Mouse (Mus musculus) testis, postnatal 14 days (tissue): ENCODE data around the gene Cxcl17.

Experiments used
- DNase-seq: peaks from one replicate; pipeline ENCODE4 v3.0.0; 2021; ENCODE audit warnings: low spot score

Gene Cxcl17

DNA sequence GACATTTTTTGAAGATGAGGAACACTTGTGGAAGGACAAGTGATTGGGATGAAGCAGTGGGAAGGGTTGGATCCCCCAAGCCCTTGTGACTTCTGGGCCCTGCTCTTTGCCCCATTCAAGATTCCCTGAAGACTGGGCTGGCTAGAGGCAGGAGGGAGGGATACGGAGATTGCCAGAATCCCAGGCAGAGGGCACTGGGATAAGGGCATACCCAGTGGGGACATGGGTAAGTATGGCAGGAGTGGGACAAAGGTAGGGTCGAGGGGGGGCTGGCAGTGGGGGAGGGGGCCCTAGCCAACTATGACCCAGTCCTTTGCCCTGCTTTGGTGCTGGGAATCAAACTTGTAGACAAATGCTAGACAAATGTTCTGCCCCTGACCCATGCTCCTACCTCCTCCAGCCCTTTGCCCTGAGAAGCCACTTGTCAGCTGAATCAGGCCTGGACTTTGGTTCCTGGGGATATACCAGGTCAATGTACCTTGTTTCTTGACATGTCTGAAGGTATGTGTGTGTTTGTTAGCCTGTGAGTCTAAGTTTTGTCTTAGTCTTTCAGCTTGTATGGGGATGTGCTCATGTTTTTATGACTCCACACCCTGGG is 20.7 kb downstream of the Cxcl17 start:
- DNase-seq, result no peak

DNA sequence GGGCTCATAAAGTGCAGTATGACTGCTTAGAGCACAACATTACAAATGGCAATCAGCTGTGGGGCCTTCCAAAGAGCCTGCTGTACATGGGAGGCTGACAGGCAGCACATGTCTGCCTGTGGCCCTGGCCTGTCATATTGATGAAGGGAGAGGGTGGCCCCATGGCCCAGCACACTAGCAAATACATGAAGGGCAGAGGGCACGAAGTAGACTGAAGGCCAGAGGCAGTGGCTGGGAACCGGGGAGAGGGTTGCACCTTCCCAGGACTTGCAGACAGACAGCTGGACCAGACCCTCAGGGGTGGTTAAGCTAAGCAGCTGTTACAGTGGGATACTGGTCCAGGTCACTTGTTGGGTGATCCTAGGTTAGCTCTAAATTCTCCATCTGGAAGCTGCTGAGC is 21.7 kb downstream of the Cxcl17 start:
- DNase-seq, result no peak

DNA sequence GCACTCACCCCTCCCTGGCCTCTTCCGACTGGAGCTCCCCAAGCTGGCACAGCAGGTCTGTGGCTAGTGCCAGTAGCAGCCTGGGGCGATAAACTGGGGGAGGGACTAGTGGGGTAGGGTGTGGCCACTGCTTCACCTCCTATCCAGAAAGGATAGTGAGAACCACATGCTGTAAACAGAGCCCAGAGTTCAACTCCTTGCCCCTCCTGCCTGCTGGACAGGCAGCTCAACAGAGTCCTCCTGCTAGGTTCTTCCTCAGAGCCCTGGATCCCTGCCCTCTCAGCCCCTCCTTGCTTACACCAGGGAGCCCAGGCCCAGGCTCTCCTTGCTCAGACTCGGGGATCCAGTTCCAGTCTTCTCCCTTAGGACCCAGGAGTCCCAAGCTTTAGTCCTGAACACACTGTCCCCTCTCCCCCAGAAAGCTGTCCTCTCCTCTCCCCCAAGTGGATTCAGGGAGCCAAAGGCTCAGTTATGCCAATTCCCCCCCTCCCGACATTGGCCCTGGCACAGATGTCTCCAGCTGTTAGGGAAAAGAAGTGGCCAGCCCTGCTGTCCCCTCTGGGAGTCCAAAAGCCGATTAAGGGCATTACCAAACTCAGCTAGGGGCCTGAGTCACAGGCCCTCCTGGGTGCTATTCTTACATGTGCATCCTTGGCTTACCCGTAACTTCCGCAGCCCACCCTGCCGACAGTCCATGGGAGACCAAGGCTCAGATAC is 22.5 kb downstream of the Cxcl17 start:
- peak; percentile 64 for DNase-seq

DNA sequence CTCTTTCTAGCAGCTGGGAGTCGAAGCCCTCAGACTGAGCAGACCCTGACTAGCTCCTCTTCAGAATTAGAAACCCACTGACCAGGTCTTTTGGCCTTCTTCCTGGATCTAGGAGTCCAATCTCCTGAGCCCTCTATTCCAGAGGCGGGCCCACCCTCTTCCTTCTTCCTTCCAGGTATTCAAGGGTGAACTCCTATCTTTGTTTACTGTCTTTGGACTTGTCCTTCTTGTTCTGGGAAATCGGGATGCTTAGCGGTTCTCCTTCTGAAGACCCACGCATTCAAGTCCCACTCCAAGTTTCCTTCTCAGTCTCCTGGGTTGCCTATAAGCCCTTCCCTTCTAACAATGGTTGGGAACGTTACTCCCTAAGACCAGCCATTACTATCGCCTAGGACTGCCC is 23.8 kb downstream of the Cxcl17 start:
- no peak for DNase-seq

DNA sequence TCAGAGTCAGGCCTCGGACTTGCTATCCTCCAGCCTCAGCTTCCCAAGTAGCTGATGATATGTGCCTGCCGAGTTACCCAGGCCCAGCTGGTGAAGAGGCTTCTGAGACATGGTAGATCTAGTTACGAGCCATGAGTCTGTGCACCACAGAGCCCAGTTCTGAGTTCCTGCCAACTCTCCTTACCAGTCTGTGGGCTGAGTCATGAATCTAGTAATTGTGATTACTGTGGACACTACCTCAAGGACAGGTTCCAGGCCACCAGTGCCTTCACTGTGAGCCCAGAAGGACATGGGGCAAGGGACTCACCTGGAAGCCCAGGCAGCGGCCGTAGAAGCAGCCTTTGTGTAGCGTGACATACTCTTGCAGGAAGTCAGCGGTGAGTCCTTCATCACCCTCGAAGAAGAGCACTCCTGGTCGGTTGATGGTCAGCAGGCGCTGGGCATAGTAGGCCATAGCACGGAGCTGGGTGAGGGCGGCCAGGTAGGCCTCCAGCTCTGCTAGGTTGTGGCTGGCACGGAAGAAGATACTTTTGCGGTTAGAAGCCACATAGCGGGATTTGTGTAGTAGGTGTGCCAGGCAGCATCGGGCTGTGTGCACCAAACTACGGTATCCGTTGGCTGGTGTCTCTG is 24.8 kb downstream of the Cxcl17 start:
- DNase-seq, result no peak

DNA sequence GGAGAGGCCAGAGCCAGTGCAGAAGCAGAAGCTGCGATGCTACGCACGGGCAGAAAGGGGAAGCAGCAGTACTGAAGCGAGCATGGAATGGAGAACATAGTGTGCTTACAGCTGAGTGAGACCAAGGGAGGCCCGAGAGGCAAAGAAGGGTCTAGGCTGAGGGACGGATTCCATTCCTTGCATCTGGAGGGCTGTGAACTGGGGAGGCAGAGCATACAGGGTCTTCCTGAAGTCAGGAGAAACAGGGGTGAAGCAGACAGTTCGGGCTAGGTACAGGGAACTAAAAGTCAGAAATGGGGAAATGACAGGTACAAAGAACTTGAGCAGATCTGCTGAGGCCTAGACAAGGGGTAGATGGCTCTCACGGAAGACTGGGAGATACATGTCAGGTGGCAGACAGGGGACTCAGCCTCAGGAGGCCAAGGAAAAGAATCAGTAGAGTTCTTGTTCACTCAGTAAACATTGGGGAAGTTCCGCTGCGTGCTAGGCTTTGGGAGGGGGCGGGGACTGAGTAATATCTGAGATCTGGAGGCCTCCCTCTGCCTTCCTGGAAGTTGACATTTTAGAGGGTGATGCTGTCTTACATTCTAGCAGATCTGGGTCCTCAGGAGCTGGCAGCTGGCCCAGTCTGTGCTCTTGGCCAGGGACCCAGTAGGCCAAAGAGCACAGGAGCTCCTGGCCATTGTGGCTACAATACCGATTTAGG is 26.7 kb downstream of the Cxcl17 start:
- DNase-seq, result peak; percentile 57

DNA sequence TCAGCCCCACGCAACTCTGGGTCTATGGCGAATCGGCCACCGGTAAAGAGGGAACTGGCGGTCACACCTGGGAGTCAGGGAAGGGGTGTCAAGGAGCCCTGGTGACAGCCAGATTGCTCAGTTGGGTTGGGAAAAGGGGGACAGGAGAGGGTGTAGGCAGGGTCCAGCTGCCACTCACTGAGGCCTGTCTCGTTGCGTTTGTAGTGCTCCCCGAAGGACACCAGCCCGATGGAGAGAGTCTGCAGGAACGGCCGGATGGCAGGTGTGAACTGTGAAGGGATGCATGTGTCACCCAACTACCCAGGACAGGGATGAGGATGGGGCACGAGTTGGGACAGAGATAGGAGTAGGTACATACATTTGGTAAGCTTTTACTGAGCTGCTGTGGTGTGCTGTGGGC is 27.4 kb downstream of the Cxcl17 start:
- DNase-seq, result no peak

DNA sequence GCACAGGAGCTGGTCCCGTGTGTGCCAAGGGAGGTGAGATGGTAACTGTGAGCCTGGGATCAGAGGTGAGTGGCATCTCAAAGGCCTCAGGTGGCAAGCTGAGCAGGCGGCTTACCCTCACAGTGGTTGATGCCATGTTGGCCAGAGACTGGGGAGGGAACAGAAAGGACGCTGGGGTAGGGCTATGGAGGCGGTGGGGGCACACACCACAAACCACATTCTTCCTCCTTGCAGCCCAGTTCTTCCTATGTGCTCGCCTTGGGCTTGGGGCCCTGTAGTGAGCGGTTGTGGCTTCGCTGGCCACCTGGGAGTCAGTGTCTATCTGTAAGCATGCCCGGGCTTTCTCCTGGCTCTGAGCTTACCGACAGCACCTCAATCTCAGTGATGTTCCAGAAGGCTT is 27.9 kb downstream of the Cxcl17 start:
- no peak for DNase-seq

DNA sequence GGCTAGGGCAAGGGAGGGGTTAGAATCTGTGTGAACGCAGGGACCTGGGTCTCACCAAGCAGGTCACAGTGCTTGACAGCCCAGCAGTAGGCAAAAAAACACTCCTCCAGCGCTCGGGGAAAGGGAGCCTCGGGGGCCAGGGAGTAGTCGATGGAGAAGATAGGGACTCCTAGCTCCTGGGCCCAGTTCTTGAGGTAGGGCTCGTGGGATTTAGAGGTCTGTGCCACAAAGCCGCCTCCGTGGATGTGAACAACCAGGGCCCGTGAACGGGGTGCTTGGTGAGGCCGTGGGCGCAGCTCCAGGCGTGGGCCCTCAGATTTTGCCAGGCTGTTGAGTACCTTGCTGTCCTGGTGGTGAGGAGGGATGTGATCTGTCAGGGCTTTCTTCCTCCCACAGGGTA is 28.4 kb downstream of the Cxcl17 start:
- DNase-seq, result no peak

DNA sequence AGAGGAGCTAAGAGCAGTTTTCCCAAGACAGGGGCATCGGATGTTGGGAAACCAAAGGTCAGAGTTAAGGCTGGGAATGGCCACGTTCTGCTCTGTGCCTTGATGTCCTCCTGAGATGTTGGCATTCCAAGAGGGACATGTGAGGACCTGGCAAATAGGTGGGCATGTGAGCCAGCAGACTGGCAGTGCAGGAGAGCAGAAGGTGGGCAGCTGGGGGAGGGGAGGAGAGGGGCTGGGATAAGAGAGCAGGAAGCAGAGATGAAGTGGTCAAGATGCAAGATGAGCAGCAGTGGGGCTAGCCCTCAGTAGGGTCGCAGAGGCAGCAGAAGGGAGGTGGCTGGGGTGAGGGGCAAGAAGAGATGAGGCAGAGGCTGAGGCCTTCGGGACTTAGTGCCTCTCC is 28.8 kb downstream of the Cxcl17 start:
- DNase-seq, result no peak

DNA sequence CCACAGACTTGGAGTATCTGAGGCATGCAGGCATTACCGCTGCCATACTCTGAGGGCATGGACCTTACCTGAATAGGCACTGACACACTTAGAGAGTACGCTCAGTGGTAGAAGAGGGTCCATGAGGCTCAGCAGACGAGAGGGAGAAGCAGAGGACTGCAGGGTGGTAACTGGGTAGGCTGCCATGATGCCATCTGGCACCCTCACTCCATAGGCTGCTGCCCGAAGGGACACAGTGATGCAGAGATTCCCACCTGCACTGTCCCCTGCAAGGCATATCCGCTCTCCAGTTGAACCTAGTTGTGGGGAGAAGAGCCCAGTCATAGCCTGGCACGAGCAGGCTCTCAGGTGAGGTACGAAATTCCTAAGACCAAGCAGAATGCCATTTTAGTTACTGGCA is 29.3 kb downstream of the Cxcl17 start:
- DNase-seq, result no peak

DNA sequence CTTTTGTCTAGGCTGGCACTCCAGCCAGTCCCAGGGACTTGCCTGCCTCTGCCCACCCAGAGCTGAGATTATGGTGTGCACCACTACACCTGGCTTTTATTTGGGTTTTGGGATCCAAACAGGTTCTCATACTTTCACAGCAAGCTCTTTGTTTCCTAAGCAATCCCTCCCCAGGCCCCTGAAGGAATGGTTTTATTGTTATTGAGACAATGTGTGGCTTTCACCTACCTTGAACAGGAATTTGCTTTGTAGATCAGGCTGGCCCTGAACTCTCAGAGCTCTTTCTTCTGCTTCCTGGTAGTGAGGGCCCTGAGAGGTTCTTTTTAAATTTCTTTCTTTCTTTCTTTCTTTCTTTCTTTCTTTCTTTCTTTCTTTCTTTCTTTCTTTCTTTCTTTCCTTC is 30.1 kb downstream of the Cxcl17 start:
- no peak for DNase-seq

DNA sequence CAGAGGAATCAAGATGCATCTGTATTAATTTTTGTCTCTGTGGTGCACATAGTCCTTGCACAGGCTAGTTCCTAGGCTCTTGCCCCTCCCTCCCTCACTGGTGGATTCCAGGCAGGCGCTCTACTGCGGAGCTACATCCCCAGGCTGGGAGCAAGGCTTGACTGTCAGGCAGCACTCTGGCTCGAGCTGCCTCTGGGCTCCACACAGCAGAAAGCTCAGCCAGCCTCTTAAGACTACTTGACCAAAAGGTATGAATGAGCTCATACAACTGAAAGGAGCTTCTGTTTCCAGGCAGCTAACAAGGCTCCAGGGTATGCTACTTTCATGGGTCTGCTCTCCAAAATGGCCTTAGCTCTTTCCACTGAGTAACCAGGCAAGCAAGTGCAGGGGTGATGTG is 31.4 kb downstream of the Cxcl17 start:
- no peak for DNase-seq

DNA sequence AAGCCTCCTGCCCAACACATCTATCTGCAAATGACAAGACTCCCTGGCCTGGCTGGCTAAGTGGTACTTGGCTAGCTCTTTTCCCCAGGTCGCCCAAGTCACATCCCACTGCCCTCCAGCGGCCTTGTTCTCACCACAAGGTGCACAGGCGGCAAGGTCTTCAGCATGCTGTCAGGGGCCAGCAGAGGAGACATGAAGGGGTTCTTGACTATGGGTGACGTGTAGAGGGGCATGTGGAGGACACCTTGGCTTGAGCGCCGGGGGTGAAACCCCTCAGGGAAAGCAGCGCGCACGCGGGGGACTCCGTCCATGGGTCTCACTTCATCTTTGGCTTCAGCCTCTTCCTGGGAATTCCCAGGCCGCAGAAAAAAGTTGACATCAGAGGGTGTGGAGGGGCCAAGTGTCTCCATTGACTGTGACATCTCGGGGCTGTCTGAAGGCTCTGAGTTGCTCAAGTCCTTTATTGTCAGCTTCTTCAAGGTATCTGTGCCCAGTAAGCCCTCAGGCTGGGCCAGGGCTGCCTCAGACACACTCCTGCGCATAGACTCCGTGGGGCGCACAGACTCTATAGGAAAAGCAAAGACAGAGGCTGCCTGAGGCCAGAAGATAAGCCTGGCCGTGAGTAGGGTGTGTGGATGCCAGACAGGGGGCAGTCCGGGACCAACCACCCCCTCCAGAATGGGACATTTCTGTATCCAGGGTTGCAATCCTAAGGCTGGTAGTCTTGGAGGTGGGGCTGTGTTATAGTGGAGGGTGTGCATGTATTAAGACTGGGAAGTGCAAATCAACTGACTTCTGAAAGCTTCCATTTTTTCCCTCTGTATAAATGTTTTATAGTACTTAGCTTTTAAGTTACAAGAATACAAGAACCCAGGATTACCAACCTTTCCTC is 32.0 kb downstream of the Cxcl17 start:
- DNase-seq, result no peak

DNA sequence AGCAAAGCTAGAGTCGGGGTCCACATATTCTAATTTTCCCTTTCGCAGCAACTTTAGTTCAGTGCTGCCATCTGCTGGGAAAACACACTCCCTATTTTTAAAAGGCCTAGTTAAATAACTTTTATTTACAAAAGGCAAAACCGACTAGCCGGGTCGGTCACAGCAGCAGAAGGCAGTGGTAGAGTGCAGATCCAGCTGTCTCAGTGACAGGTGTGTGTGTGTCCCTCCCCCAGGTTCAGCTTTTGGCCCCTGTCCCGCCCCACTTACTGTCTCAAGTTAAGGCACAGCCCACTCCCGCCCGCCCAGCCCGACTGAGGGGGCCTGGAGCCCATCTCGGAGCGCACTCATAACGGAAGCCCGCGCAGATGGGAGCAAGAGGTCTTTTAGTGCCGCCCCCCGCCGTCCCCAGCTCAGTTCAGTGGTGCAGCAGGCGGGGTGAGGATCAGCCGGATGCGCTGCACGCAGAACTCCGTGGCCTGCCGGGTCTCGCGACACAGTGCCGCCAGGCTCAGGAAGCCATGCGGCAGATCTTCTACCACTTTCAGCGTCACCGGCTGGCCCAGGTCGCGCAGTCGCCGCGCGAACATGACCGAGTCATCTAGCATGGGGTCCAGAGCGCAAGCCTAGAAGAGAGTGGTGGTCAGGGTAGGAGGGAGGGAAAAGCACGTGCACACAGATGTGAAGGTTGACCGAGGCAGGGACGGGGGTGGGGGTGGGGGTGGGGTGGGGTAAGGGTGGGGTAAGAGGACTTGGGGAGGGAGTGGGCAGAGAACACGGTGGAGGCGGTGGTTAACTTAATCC is 32.9 kb downstream of the Cxcl17 start:
- no peak for DNase-seq

DNA sequence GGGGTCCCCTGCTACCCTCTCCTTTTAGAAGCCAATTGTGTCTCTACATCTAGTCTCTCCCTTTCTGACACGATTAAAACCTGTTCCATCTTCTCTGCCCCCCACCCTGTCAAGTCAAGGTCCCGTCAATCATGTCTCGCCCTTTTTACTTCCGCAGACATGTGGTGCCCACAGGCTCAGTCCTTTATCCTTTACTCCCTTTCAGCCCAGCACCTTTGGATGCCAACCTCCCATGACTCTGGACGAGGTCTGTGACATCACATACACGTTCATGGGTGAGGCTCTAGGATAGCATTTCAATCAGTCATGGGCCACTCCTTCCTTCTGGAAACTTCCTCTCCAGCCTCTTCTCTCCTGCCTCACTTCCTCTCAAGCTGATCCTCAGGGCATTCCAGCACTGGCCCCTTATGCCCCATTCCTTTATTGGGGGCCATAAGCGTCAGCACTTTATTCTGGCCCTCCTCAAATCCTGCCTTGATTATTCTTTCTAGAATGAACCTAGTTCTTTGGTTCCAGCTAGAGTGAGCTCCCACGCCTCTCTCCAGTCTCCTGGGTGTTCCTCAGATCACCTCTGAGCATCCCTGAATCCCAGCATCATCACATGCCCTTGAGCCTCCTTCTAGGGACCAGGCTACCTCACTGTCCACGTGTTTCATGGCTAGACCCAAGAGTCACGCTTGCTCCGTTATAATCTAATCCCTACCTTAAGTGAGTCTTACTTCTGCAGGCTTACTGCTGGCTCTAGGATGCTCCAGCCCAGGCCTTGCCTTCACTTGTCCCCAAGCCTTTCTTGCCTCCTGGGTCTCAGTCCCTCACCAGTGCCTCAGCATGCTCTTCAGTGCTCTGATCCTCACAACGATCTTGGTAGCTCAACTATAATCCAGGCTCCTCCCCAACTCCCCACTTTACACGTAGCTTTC is 34.2 kb downstream of the Cxcl17 start:
- no peak for DNase-seq

DNA sequence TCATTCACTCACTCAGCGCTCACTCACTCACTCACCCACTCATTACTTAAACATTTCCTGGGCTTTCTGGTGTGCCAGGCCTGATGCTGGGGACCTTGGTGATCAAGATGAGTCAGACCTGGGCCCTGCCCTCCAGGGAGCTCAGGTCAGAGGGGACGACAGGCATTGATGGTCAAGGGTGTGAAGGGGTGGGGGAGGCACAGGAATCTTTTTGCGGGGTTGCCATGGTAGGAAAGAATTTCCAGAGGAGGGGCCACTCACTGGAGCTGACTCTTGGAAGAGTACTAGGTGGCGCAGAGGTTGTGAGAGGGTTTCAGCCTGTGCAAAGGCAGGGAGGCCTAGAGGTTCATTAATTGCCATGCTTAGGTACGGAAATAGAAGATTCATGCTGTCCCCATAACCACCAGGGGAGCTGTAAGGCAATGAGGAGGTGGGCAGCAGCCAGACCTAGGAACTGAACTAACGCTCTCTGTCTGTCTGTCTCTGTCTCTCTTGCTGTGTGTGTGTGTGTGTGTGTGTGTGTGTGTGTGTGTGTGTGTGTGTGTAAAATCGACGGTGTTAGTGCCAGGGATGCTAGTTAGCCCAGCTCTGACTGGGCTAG is 35.5 kb downstream of the Cxcl17 start:
- no peak for DNase-seq

DNA sequence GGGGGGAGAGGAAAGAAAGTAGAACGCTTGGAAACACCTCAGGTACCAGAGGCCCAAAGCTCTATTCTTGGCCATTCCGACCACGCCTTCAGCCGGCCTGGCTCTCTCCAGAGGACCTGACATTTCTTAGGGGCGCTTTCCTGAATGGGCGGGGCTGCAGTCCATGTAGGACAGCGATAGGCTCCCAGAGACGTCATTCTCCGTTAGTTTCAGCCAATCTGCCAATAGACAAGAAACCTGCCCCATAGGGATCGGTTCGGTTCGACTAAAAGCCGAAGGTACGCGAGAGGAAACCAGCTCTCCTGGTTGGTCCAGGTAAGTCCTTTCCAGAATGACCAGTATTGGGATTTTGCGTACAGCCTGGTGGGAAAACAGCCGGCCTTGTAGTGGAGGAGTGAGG is 36.1 kb downstream of the Cxcl17 start:
- peak; percentile 79 for DNase-seq

DNA sequence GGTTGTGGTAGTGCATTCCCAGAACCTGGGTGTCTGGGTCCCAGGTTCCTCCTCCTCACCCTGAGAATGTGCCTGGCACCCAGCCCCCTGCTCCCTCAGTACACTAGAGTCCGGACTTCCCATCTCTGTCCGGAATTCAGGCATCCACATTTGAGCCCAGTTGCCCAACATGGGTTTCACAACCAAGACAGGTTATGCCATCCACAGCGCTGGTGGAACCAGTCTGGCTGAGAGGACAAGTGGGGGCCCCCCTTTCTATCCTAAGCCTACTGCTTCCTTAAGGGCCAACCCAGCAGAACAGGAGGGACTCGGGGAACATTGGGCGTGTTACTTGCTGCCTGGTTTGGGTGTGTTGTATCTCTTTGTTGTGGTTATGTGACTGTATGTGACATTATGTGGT is 40.2 kb downstream of the Cxcl17 start:
- DNase-seq, result no peak
